Mouse (Mus musculus): ENCODE results near the gene Cryga.

Cryga gene

DNA sequence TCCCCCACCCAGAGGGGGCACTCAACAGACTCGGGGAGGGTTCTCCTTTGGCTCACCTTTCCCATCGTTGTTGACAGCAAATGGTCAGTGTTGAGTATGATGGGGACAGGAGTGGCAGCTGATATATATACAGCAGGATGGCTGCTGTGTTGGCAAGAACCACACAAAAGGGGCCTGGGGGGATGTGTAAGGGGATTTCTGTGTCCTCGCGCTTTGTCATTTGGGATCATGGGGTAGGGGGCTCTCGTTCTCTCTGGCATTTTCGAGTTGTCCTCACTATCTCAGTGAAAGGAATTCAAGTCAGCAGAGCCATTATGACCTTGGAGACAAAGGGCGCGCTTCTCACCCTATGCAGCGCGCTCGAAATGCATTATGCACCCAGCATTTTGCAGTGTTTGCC, at the start of gene Cryga:
TSS of gene Cryga (minus strand) at position 101 of the 400 bp plus-strand sequence.
- DNase-seq, result no peak

DNA sequence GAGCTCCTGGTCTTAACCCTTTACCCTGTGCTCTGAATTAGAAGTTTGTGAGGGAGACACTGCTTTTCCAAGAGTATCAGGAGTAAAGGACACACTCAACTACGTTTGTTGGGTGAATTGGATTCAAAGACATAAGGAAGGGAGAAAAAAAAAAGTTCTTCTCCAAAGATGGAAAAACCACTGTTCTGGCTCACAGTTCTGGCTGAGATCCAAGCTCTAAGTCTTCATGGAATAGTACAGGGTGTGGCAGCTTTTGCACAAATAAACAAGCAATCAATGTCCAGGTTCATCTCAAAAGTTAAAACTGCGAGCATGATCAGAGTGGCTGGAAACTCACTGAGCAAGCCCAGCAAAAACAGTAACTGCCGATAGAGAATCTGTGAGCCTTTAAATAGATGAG, 44.8 kb upstream of the Cryga start:
- no peak for DNase-seq

DNA sequence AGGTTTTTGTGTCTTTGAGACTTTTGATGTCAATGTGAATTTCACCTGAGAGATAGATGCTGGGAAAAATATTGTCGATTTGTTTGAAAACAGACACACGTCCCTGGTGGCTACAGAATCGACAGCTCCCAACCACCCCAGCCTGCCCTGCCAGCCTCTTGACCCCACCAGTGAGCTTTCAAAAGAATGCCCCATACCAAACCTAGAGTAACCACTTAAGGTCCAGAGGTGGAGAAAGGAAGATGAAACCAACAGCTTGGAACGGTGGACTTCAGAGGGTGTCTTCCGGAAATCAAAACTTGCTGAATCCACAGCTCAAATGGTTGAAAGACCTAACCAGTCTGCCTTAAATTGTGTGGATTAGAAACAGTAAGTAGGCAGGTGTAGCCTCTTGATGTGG, 44.2 kb upstream of the Cryga start:
- DNase-seq, result no peak

DNA sequence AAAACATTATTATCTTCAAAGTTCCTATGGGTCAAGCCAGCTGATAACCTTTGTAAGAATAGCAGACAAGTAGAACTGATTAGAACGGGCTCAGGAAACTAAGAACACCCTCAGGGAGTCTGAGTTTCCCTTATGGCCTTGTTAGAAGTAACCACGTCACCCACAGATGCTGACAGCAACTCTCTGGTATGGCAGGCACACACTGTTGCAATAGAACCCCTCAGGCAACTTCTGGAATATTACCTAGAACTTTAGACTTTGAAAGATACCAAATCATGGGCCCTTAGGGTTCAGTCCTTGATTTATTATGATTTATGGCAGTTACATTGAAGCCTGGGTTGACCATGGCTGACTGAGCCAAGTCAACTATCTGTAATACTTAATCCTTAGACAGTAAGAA, 43.4 kb upstream of the Cryga start:
- no peak for DNase-seq

DNA sequence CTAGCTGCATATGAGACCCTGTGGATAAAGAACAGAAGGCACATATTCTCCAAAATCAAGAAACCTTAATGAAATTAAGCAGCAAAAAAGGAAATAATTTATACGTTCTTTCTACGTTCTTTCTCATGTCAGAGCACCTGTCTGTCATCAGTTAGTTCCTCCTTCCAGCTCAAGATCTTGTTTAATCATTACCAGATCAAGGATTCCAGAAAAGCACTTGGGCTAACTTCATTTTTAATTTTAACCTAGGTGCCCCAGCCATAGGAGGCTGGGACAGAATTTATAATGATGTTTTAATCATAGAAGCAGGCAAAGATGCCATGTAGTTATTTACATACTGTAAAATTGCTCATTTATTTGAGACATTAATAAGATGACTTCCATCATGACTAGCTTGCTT, 41.6 kb upstream of the Cryga start:
- DNase-seq, result no peak

DNA sequence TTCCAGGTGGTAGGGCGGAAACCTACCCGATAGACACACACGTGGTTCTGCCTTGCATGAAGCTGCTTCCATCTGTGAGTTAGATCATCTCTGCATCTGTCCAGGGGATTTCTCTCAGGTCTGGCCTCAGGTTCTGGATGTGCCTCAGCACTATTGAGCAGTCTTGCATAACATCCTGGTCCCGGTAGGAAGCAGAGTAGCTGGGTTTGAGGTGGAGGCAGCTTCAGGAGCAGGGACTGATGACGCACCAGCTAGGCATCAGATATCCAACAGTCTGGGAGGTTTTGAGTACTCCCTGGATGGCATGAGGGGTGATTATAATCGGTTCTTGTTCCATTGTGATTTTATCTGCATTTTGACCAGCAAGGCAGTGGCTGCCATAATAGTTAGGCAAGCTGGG, 34.4 kb upstream of the Cryga start:
- no peak for DNase-seq

DNA sequence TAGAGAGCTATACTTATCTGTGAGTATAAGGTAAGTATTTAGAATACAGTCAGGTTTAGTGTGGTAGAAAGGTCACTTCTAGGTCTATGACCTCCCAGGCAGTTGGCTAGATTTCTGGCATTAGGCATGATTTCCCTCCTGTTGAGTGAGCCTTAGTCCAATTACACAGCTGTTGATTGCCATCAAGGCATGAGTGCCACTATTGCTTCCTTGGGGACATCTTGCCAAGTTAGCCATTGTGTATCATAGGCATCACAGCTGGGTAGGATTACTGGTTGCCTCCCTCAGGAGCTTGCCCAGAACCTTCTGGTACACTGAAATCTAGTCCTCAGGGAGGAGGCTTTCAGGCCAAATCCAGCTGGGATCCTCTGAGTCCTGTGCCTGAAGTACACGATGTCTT, 29.7 kb upstream of the Cryga start:
- no peak for DNase-seq

DNA sequence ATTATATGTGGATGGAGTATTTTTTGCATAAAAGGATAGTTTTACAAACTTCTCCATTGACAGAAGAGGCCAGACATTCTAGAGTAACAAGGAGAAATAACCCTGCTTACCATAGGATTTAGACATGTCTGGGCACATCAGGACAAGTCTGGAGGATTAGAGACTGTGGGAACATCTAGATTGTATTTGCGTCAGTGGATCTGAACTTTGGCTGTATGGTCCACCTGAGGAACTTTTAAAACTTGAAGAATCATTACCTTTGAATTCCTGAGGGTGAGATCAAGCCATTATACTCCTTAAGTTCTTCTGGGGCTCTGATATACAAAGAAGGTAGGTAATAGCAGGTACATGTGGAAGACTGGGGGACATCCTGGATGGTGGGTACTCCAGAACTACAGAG, 28.5 kb upstream of the Cryga start:
- no peak for DNase-seq

DNA sequence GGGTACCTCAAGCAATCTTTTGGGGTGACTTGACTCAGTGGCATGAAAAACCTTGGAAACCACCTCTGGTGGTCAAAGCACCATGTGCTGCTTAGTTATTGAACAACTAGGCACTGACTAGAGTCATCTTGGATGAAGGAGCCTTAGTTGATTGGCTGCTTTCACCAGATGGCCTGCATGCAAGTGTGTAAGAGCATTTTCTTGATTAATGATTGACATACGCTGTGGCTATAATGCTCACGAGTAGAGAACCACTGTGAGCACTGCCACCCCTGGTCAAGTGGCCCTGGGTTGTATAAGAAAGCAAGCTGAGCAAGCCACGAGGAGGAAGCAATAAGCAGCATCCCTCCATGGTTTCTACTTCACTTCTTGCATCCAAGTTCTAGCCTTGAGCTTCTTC, 27.1 kb upstream of the Cryga start:
- DNase-seq, result no peak

DNA sequence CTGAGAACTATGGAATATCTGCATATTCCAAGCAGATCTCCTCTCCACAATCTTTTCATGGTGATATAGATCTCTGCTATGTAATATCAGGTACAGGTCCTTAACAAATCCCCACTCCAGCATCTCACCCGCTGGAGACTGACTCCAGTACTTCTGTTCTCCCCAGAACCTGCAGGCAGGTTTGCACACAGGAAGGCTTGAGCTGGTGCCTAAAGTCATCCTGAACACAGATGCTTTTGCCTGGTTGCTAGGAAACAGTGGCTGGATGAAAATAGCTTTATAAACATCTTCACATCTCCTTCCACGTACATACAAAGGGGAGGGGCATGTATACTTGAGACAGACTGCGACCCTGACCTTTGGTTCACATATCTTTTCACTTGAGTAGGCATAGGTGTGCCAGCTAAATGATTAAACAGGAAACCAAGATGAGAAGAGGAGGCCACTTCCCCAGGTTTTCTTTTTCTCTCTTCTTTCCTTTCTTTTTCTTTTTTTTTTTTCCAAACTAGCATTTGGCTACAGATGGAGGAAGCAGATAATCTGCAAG, 26.5 kb upstream of the Cryga start:
- no peak for DNase-seq

DNA sequence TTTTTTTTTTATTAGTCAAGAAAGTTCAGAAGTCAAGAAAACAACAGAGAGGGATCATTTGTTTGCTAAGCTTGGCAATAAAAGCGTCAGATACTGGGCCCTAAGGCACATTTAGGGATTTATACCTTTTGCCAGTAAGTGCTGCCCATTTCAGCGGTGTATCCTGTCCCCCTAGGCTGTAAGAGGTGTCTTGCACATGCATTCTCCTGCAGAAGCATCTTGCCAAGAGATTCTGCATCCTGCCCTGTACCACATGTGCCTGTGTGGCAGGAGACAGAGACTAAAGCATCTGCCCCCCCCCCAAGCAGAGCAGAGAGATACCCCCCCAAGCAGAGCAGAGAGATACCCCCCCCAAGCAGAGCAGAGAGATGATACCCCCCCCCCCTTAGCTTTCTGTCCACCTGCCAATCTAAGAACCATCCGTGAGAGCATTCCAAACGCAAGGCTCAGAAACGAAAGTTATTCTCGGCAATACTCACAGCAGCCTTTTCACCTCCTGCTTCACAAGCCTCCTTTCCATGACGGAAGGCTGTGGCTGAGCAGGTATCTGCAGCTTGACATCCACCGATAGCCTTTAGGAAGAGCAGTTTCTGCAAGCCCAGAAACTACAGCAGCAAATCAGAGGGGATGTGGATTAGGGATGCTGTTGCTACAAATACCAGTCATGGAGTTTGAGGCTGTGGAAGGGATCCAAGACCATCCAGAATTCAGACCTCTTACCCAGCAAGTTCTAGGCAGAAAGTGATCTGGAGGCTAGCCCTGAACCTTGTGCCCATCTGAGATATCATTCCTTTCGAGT, 19.6 kb upstream of the Cryga start, which contains the start of gene D630023F18Rik:
TSS of gene D630023F18Rik (minus strand) at position 641 of the 799 bp plus-strand sequence.
- DNase-seq, result no peak

DNA sequence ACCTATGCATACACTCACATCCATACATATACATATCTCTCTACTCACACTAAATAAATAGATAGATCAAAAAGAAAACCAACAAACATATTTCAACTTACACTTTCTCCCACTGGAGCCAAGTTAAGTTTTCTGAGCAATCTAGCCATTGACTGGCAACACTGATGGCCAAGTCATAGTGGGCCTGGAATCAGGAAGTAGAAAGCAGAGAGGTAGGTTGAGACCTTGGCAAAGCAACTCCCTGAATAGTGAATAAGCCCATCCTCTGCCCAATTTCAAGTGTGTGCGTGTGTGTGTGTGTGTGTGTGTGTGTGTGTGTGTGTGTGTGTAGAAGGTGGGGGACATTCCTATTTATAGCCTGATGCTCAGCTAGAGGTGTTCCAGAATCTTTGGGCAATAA, 16.3 kb upstream of the Cryga start, which contains the start of gene Gm28845:
TSS of gene Gm28845 (minus strand) at position 121 of the 400 bp plus-strand sequence.
- DNase-seq, result no peak

DNA sequence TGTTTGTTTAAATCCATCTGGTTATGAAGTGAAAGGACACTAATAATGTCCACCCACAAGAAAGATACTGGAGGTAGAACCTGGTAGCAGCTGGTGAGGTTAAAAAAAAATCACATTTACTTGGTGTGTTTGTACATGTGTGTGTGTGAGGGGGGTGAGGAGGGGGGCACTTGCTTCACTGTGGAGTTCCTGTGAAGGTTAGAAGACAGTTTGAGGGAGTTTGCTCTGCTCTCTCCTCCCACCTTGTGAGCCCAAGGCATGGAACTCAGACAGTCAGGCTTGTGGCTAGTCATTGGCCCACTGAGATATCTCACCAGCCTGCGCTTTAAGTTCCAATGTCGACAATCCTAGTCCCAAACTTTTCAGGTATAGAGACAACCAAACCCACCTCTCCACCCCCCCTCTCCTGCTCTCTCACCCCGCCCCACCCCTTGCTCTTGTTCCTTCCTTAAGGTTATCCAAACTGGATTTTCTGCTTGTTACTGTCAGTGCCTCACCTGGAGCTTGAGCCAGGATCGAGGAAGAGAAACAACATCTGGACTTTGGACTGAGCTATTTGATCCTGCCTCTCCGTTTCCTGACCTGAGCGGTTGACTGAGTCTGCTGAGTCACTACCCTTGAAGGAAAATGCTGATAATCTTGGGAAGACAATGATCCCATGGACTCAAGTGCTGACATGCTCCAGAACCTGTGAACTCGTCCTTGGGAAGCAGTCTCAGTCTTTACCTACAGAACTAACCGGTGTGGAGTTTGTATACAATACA, 15.2 kb upstream of the Cryga start:
- DNase-seq, result no peak

DNA sequence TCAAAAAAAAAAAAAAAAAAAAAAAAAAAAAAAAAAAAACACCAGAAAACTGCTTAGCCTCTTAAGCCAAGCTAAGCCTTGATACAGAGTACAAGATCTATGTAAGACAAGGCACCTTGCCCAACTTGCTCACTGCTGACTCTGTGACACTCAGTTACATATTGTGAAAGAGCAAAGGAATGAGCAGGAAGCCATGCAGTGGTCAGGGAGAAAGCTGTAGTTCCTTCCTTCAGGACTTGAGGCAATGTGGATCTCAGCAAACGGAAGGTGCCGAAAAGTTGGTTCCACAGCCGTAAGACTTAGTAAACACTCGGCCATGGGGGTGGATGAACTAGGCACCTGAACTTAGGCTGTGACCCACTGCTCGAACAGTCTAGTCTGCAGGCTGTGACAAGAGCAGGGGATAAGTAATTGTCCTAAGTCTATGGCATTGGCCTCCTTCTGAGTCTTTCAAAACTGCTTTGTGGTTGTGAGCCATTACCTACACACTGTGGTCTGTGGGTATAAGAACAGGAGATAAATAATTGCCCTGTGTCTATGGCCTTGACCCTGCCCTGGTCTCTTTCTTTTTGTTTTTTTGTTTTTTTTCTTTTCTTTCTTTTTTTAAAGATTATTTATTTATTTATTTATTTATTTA, 10.5 kb upstream of the Cryga start:
- no peak for DNase-seq

DNA sequence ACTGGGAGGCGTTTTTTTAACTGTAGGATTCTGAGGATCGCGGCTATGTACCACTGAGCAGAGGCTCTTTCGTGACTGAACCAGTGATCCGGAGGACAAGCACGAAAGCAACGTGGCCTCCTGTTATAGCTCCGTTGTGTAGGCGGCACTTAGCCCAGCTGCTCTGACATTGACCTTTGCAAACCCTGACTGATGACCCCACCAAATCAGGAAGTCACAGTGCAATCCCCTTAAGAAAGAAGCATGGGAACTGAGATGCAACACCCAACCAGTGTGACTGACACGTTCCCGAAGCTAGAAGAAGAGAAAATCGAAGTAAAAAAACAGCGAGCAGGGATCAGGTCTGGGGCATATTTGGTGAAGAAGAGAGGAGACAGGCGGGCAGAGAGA, 9.6 kb upstream of the Cryga start:
- no peak for DNase-seq

DNA sequence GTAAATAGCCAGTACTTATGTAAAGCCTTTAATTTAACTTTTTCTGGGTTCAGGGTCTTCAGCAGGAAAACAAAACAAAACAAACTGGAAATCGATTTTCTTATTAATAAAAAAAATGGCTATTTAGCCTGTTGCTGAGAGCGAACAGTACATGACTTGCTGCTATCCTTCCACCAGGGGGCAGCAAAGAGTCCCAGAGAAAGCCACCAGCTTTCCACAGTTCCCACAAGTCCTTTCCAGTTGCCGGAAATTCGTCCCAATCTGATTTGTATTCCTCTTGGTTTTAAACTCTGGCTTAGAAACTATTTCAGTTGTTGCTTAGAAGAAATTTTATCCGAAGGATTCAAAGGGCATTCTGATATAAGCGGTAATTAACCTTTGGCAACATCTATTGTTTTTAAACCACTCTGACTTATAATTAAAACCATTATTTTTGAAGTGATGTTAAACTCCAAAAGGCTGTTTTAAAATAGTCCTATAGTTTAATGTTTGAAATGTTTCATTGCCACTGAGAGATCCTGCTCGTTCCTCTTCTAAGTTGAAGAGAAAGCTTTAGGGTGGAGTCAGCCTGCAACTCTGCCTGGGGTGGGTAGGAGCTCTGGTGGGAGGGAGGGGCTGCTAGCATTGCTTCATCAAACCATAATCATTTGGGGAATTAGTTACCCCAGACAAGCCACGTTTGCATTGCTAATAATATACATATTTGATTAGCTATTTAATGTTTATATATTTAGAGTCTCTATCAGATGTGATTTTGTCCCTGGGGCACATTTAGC, 9.0 kb upstream of the Cryga start:
- DNase-seq, result peak; percentile 76

DNA sequence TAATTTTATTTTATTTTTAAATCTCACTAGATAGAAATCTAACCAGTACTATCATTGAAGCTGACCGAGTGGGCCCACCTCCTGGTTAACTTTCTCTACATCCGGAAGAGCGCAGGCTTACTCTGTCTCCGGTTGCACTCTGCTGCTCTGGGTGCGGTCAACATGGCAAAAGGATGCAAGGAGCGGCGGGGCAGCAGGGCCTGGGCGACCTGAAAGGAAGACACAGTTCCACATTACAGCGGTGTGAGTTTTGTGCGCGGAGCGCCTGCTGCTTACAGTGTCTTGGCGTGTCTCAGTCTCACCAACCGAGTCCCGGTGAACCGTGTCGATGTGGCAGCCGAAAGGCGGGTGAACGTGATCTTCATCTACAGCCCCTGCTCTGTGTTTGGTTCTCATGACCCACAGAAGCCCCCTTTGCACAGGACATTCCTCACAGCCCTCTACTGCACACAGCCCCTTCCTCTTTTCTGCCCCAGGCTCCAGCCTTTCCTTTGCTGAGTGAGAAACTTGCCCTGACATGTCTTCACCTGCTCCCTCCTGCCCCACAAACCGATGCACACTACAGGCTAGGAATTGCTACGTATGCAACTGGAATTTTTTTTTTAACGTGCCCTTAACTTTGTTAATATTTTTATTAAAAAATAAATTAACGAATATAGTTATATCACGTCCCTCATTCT, 6.7 kb upstream of the Cryga start:
- no peak for DNase-seq

DNA sequence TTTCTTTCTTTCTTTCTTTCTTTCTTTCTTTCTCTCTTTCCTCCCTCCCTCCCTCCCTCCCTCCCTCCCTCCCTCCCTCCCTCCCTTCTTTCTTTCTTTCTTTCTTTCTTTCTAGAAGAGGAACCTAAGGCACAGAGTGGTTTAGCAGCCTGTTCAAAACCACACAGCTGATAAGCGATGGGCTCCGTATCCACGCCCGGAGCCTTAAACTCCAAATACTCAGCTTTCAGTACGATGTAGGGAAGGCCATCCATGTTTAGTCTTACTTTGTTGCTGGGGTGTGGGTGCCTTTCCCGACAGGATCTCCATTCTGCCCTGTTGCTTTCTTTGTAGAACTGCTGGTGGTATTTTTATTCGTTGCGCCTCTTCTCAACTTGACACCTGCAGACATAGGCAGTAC, 6.0 kb upstream of the Cryga start:
- DNase-seq, result no peak

DNA sequence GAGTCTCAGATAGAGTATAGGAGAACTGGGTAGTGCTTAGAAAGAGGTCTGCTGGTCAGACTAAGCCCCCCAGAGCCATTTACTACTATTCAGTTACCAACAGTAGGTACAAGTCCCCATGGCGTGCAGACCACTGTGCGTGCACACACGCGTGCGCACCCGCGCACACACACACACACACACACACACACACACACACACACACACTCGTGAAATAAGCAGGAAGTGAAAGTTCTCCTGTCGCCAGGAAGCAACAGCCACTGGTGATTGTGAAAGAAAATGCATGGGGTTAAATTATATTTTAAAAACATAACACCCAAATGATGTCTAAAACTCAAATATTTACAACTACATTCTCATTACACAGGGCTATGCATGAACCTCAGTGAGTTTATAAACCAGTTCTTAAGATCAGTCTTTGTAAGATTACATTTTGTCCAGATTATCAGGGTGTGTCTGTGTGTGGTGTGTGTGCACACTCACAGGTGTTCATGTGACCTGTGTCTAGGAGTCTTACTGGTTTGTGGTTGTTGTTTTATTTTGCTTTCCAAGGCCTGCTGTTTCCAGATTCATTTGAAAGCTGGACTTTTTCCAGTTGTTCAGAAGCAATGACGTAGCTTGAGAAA, 4.6 kb upstream of the Cryga start:
- DNase-seq, result no peak

DNA sequence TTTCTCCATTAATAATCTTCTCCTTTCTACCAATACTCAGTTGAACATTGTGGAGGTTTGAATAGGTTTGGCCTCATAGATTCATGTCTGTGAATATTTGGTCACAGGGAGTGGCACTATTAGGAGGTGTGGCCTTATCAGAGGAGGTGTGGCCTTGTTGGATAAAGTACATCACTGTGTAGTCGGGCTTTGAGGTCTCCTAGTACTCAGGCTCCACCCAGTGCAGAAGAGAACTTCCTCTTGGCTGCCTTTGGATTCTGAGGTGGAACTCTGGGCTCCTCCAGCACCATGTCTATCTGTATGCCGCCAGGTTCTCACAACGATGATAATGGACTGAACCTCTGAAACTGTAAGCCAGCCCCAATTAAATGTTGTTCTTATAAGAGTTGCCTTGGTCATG, 6.2 kb downstream of the Cryga start:
- no peak for DNase-seq

DNA sequence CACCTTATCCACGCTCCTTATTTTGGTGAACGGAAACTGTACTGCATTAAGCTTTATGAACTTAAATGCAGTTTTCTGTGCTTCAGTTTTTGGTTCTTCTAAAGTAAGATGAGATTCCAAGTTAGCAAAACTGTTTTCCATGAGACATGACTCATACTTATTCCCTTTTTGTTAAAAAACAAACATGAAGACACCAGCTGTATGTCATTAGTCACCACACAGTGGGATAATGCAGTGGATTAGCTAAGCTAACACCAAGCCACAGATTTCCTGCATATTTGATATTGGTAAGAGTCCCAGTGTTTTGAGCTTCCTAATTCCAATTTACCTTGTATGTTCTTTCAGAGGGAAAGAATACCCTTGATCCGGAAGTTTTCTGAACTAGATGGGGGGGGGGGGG, 11.6 kb downstream of the Cryga start:
- DNase-seq, result no peak

DNA sequence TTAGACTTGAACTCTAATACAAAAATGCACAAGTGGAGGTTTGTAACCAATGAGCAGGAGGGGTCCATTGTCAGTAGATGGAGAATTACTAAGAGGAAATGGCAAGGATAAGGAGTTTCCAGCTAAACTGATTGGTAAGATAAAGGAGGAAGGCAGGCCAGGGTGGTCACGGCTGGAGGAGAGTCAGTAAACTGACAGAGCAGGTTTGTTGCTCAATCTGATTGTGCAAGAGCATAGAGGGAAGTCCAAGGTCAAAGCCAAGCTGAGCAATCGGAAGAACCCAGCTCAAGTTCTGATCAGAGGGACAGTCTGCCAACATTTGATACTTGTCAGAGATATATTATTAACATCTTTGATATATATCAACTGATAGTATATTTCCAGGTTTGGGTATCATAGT, 12.8 kb downstream of the Cryga start:
- no peak for DNase-seq

All from right cerebral cortex, postnatal 4 days (tissue).